Mouse (Mus musculus) heart, postnatal 14 days (tissue): ENCODE results near the gene Lypd3. TPM values are rescaled to one million over a fixed set of nuclear protein-coding genes. Genes with fewer than 3 reads are reported as not detected.
A peak's percentile ranks its signal among the peaks of the same experiment; 100 is the strongest.
"Not testable (repeated sequence)": the region's sequence is repeated elsewhere in the genome, so short reads cannot be mapped to it uniquely, and the experiment has no call there.

Source experiments
- DNase-seq, 2 experiments: peaks; one replicate each; pipeline ENCODE4 v3.0.0; 2021 to 2022
- intact Hi-C: fragments of 180-260 bp; cut with DNase I; formaldehyde crosslinking; loops from one replicate; pipeline ENCODE4 v1.15.1; 2025
- total RNA-seq, 2 experiments: library from RNA; stranded (reverse); gene quantifications; 2 replicates each; pipeline ENCODE4 v1.2.3; 2021

The Lypd3 gene
- total RNA-seq, 2 experiments from 2014 or later, result not detected

DNA sequence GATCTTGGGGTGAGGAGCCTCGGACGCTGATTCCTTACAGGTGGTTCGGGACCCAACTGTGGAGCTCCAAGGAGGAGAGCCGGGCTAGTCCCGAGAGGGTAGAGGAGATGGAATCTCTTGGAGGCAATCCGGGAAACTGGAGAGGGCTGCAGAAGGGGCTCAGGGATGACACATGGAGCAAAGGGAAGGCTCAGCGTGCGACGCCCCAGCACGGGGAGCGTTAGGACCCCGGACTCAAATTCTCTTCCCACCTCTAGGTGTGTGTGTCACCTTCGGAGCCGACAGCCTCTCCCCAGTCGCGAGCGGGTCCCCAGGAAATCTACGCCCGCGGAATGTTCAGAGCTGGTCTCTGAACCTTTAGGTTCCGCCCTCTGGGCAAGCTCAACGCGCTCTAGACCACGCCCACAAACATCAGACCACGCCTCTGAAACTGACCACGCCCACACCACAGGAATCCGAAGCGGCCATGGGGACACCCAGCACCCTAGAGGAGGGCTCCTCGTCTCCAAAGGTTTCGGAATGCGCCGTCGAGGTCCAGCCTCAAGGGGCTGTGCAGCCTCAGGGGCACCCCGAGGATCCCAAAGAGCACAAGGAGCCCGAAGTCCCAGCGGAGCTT, 25.4 kb upstream of the Lypd3 start:
- peak; percentile 78 to 88 for DNase-seq
- intact Hi-C loops, result no loop called here

DNA sequence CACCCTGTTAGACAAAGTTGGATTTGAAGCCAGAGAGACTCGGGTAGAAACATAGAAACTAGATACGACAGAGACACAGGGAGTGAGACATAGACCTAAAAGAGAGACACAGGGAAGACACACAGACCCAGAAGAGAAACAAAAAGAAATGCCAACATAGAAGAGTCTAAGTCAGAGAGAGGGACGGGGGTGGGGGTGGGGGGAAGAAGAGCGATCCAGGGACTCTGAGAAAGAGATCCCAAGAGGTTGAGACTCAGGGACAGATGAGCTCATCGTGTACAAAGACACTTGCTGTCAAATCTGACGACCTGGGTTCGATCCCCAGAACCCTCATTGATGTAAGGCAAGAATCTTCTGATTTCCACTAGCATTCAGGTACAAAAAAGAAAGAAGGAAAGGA, 24.6 kb upstream of the Lypd3 start:
- intact Hi-C loops, result no loop called here
- no peak for DNase-seq

GRCm38 (mm10) chr7:24612308-24612910, 23.9 kb upstream of the Lypd3 start:
- no peak for DNase-seq
- intact Hi-C loops, result no loop called here

DNA sequence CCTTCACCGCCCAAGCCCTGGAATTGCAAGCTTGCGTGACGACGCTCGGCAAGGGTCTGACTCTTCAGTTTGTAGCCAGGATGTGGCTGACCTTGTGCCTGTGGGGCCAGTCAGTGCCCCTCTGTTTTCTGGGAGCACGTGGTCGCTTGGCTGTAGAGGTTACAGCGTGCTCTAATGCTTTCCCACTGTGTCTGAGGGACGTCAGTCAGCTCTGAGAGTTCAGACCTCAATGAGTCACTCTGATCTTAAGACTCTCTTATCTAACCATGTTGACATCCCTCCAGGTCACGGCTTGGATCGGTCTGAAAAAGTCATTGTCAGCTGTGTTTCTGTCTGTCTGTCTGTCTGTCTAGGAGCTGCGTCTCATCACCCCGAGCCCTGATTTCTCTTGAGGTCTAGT, 21.5 kb upstream of the Lypd3 start:
- no peak for DNase-seq
- intact Hi-C loops, result no loop called here

DNA sequence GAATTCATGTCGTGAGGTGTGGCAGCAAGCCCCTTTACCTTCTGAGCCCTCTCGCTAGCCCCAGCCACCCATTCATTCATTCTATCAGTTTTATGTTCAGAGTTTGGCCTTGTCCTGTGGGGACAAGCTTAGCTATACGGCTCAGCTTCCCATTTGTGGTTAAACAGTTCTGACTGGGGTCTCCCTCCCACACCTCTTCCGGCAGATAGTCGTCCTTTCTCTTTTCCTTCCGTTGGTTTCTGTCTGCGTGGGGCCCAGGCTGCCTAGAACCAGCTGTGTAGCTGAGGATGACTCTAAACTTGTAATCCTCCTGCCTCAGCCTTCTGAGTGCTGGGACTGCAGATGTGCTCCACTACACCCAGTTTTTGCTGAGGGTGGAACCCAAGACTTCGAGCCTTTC, 18.6 kb upstream of the Lypd3 start:
- intact Hi-C loops, result no loop called here
- DNase-seq, result no peak

DNA sequence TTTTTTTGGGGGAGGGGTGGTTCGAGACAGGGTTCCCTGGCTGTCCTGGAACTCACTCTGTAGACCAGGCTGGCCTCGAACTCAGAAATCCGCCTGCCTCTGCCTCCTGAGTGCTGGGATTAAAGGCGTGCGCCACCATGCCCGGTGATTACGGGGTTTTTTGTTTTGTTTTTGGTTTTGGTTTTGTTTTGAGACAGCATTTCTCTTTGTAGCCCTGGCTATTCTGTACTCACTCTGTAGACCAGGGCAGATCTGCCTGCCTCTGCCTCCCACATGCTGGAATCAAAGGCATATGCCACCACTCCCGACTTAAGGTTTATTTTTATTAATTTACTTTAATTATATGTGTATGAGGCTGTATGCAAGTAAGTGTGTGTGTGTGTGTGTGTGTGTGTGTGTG, 18.0 kb upstream of the Lypd3 start:
- DNase-seq, intact Hi-C loops: not testable (repeated sequence)

GRCm38 (mm10) chr7:24619671-24620397, 16.5 kb upstream of the Lypd3 start:
- no peak for DNase-seq
- intact Hi-C loops, result no loop called here

GRCm38 (mm10) chr7:24621193-24621592, 15.2 kb upstream of the Lypd3 start:
- DNase-seq, result no peak
- intact Hi-C loops, result no loop called here

DNA sequence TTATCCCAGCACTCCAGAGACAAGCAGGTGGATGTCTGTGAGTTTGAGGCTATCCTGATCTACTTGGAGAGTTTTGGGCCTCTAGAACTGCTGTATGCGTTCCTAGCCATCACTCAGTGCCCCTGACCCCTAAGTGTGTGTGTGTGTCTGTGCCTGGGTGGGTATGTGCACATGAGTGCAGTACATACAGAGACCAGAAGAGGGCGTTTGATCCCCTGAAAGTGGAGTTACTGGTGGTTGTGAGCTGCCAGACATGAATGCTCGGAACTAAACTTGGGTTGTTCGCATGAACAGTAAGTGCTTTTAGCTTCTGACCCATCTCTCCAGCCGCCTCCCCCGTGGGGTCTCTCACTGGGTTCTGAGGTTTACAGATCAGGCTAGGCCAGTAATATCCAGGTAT, 13.4 kb upstream of the Lypd3 start:
- intact Hi-C loops, result no loop called here
- no peak for DNase-seq

DNA sequence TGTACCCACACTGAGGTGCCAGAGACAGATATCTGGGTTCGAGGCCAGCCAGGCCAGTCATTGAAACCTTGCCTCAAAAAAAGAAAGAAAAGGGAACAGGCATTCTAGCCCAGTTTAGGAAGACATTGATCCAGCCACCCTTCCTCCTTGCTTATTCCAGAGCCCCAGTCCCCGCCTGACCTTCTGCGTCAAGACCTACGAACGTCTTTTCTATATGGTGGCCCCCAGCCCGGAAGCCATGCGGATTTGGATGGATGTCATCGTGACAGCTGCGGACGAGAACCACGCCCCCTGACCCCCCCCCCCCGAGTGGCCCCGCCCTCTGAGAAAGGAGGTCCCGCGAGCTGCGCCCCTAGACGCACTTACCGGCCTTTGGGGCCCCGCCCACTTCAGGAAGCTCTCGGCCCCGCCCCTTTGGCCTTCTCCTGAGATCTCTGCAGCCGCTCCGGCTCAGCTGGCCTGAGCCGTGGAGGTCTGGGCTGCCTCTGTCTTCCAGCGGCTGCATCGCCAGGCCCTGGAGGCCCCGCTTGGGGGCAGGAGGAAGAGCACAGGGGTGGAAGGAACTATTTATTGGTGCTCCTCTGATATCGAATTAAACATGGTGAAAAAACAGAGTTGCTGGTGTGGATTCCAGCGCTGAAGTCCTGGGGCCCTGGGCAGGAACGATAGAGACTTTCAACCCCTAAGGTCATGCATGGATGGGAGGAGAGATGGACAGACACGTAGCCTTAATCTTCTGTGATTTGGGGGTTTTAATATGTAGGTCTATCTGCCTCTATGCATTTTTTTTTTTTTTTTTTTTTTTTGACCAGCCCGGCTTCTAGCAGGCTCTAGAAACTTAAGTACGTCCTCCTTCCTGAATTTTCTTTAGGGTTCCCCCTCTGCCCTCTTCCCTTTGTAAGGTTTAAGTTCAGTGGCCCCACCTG, 7.4 kb upstream of the Lypd3 start:
- peak; percentile 82 to 83 for DNase-seq

GRCm38 (mm10) chr7:24629672-24630071, 6.7 kb upstream of the Lypd3 start:
- no peak for DNase-seq
- intact Hi-C loops, result no loop called here

More for the DNA sequence above, 7.4 kb upstream of the Lypd3 start:
- intact Hi-C loops, result no loop called here

GRCm38 (mm10) chr7:24630116-24630880, 6.1 kb upstream of the Lypd3 start:
- intact Hi-C loops, result no loop called here

GRCm38 (mm10) chr7:24637046-24637445, 696 bp downstream of the Lypd3 start:
- intact Hi-C loops, result no loop called here
- no peak for DNase-seq

More at GRCm38 (mm10) chr7:24630116-24630880, 6.1 kb upstream of the Lypd3 start:
- DNase-seq, result no peak

DNA sequence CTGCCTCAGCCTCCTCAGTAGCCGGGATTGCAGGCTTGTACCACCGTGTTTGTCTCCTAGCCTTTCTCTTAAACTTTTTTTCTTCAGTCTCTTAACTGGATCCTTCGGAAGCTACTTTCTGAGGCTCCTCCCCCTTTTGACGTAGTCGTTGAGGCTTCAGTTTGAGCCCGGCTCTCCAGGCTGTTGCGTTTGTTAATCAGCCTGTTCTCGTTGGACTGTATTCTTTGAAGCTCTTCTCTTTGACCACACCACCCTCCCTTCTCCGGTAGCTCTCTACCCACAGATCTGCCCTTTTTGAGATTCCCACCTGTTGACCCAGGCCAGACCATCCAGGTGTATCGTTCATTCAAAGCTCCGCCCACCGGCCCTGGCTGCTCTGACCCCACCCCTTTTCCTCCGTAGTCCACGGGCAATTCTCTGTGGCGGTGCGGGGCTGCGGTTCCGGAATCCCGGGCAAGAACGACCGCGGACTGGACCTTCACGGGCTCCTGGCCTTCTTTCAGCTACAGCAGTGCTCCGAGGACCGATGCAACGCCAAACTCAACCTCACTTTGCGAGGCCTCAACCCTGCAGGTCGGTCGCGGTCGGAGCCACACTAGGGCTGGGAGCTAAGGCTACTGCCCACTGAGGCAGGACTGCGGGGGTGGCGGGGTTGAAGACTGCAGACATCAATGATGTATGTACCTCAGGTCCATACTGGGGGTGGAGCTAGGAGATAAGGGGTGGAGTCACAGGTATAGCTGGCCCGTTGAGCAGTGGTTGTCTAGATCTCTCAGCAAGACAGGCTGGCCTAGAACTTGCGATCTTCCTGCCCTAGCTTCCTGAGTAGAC, 1.9 kb downstream of the Lypd3 start:
- DNase-seq, result no peak
- intact Hi-C loops, result no loop called here

- intact Hi-C loops, result no loop called here
- DNase-seq, result no peak
Measured at GRCm38 (mm10) chr7:24640450-24640849, 4.1 kb downstream of the Lypd3 start.

DNA sequence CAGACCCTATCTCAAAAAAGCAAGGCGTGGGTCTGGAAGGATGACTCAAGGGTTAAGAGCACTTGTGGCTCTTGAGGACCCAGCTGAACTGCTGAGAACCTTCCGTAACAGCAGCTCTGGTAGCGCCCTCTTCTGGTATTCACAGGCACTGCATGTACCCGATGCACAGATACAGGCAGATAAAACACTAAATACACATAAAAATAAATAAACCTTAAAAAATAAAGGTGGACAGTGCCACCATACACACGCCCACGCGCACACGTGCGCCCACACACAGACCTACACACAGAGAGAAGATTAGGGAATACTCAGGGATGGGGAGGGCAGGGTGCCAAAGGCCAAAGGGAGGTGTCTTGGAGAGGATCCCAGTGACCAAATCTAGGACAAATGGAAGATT, 6.1 kb downstream of the Lypd3 start:
- intact Hi-C loops, result no loop called here
- DNase-seq, result peak; percentile 35 to 53

GRCm38 (mm10) chr7:24644492-24644891, 8.1 kb downstream of the Lypd3 start:
- no peak for DNase-seq
- intact Hi-C loops, result no loop called here

DNA sequence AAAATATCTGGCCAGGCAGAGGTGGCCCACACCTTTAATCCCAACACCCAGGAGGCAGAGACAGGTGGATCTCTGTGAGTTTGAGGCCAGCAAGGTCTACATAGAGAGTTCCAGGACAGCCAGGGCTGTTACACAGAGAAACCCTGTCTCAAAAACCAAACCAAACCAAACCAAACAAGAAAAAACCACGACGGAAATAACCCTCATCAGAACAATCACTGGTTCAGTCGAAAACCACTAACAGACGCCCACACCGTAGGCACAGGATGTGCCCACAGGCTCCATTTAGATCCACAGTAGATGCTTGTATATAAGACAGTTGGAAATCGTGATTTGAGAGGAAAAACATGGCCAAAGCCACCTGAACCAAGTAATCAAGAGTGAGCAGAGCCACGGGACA, 8.6 kb downstream of the Lypd3 start:
- intact Hi-C loops, result no loop called here
- no peak for DNase-seq

DNA sequence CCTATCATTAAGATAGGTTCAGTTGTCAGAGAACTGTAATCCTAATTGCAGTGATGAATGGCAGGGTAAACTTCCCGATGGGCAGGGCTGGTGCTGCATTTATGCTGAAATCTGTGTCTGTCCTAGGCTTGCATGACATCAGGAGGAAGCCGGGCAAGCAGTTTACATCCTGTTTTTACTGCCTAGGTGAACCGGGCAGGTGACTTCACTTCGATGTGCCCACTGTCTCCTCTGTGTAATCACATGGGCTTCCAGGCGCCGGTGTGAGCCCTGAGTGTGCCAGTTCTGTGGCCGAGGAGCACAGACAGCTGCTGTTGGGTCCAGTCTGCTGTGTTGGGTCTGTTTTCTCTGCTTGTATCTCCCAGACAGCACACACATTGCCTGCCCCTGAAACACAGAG, 10.1 kb downstream of the Lypd3 start:
- intact Hi-C loops, result no loop called here
- DNase-seq, result no peak
